Mouse (Mus musculus) cerebral cortex, adult 2 months (tissue): ENCODE data around the gene Rab11fip4.

Source experiments
- WGBS: fragments of 180-500 bp; shearing (Covaris S2); methylation state at CpG from one replicate; pipeline ENCODE4 v1.1.7; 2018; 5-methylcytosine and 5-hydroxymethylcytosine counted together

Gene Rab11fip4

GRCm38 (mm10) chr11:79654407-79654831 is 63.4 kb downstream of the Rab11fip4 start:
- 87% methylated on average over 4 of the region's 4 CpGs for WGBS

DNA sequence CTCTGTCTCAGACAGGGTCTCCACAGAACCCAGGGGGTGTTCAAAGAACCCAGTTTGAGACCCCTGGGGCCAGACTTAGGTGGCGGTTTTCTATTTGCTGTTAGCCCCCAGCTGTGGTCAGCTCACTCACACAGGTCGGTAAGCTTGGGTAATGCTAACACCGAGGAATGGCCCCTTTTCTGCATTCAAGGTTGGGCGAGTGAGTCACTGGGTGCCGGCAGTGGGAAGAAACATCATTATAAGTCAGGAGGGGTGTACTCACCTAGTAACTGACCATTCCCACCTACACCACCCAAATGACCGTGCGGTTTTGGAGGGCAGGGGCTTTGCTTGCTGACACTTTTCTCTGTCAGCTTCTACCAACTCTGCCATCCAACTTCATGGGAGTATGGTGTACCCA is 64.6 kb downstream of the Rab11fip4 start:
- 91% methylated on average over 7 of the region's 7 CpGs for whole genome bisulfite sequencing

DNA sequence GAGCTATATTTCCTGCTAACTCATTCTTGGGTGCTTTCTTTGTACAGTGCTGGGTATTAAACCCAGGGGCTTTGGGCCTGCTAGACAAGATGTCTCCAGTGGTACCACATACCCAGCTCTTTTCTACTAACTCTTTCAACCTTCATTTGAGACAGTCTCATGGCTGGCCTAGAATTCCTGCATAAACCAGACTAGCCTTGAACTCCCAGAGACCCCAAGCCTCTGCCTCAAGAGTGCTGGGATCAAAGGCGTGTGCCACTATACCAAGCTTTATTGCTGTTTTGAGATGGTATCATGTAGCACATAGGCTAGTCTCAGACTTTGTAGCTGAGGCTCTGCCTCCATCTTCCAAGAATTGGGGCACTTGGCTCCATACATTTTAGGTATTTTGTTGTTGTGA is 65.5 kb downstream of the Rab11fip4 start:
- WGBS, result 98% methylated on average over 1 of the region's 1 CpGs

GRCm38 (mm10) chr11:79657053-79657452 is 66.0 kb downstream of the Rab11fip4 start:
- WGBS, result 78% methylated on average over 5 of the region's 5 CpGs

DNA sequence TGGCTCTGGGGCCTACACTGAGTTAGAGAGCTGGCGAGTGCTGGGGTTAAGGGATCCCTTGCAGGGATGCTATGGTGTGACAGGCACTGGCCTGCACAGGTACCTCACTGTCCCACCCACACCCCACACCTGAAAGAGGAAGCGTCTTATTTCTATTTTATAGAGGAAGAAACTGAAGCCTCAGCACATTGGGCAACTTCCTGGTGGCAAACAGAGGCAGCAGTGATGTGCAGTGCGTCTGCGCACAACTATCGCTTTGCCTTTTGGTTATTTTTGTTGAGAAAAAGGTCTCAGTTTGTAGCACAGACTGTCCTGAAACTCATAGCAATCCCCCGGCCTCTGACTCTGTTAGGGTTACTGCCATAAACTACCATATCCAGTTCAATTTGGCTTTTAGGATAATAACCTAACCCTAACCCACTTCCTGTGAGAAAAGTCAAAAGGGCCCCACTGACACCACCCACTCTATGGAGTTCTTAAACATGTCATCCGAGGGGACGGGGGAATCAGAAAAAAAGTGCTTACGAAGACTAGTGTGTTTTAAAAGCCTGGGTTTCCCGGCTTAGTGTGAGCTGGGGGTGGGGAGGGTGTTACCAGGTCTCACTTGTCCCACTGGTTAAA is 67.3 kb downstream of the Rab11fip4 start:
- 83% methylated on average over 10 of the region's 10 CpGs for WGBS

- WGBS, result 2% methylated on average over 69 of the region's 69 CpGs
These were observed 69.6 kb downstream of the Rab11fip4 start for GRCm38 (mm10) chr11:79660361-79661205.

DNA sequence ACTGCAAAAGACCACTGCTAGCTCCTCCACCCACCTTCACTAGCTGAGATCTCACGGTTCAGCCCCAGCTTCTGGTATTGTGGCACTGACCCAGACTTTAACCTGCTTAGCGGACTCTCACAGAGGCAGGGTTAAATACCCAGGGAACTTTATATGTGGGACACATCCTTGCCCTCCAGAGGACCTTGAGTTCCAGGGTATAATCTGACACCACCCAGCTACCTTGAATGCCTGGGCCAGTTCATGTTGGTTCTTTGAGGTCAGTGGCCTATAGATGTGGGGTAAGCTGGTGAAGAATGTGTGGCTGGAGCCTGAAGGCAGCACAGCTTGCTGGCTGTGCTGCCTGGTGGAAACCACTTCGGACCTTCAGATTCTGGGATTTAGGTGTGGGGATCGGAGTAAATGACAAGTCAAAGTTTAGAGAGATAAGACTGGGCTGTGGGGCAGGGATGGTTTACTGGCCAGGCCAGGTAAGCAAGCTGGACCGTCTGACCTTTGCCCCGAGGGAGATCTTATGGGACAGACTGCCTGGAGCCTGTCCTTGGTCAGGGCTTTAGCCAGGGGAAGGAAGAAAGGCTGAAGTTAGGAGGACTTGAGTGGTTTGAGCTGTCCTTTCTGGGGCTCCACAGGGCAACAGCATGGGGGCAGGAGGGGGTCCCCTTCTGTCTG is 71.0 kb downstream of the Rab11fip4 start:
- whole genome bisulfite sequencing, result 70% methylated on average over 6 of the region's 6 CpGs

- WGBS, result 62% methylated on average over 9 of the region's 9 CpGs
These were observed 72.1 kb downstream of the Rab11fip4 start for GRCm38 (mm10) chr11:79663158-79663557.

- 70% methylated on average over 7 of the region's 7 CpGs for whole genome bisulfite sequencing
These were observed 72.6 kb downstream of the Rab11fip4 start for GRCm38 (mm10) chr11:79663570-79663969.

DNA sequence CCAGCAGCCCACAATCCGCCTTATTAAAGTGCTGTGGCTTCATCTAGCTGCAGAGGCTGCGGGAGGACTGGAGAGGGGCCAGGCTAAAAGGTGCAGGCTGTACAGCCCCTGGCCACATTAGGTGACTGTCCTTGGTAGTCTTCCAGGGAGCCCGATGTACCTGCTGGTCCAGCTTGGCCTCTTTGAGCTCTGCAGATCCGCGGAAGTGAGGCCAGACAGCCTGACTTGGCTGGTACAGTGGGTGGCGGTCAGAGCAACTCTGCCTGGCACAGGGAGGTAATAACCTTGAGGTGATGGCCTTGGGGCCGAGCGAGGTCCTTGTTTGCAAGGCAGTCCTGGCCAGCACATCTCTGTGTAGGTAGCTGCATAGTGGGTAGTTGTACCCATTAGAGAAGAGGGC is 75.5 kb downstream of the Rab11fip4 start:
- 75% methylated on average over 8 of the region's 8 CpGs for WGBS

DNA sequence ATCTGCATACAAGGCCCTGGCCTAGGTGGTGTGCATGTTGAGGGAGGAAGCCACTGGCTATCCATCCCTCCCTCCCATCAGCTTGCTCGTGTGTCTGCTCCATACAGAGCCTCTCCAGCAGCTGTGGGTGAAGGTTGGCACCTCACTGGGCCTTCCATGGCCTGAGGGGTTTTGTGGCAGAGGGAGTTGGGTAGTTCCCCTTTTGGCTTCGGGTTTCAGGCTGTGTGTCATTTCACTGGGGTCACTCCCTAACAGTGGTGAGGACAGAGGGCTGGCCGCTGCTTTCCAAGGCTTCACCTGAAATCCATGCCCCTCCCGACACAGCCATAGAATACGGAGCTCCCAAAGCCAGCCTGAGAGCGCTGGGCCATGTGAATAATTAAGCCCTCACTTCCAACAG is 78.2 kb downstream of the Rab11fip4 start:
- 58% methylated on average over 6 of the region's 6 CpGs for WGBS

DNA sequence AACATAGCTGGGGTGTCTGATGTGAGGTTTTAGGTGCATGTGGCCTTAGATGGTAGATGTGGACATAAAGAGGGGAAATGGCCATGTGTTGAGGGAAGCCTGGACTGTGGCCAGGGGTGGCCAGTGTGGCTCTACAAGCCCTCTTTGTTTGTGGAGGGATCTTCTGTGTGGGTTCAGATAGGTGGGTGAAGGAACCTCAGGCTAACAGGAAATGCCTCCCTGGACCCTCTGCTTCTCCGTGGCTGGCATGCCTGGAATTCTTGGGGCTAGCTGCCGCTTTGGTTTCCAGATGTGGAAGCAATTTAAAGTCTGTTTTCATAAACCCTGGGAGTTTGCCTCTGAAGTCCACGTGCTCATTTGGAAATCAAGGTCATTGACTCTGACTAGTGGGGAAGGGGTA is 78.9 kb downstream of the Rab11fip4 start:
- WGBS, result 41% methylated on average over 3 of the region's 3 CpGs

- 39% methylated on average over 7 of the region's 7 CpGs for WGBS
These were observed 79.5 kb downstream of the Rab11fip4 start for GRCm38 (mm10) chr11:79670411-79670945.

- 67% methylated on average over 6 of the region's 6 CpGs for WGBS
These were observed 80.8 kb downstream of the Rab11fip4 start for GRCm38 (mm10) chr11:79671668-79672281.

DNA sequence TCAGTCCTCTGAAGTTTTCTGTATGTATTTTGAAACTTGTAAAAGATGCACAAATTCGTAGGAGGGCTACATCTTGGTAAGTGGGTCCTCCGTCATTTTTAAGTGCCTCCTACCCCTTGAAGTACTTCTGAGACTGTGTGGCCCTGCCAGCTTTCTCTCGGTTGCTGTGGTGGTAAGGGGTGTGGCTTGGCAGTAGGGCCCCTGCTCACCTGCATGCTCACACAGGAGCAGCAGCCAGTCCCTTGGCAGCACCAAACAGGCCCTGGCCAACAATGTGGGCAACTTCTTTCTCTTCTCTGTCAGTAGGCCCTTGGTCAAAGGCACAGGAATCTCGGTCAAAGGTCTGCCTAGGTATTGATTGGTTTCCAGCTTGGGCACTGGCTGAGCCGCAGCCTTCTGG is 82.1 kb downstream of the Rab11fip4 start:
- WGBS, result 54% methylated on average over 5 of the region's 5 CpGs

- WGBS, result 59% methylated on average over 8 of the region's 8 CpGs
These were observed 82.7 kb downstream of the Rab11fip4 start for GRCm38 (mm10) chr11:79673717-79674116.

DNA sequence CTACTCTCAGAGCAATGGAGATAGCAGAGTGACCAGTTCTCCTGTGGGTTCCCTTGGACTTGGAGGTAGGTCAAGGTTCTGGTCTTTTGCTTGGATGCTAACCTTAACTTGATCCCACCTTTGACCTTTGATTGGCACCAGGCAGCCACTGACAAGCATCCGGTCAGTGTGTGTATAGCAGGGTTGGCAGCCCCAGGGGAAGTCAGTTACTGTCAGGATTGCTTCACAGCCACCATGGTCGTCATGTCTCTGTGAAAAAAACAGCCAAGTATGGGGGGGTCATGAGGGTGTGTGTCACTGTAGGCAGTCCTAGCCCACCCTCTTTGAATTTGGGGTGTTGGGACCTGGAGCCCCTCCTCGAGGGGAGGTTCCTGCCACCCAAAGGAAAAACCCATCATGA is 83.2 kb downstream of the Rab11fip4 start:
- 60% methylated on average over 3 of the region's 3 CpGs for WGBS

DNA sequence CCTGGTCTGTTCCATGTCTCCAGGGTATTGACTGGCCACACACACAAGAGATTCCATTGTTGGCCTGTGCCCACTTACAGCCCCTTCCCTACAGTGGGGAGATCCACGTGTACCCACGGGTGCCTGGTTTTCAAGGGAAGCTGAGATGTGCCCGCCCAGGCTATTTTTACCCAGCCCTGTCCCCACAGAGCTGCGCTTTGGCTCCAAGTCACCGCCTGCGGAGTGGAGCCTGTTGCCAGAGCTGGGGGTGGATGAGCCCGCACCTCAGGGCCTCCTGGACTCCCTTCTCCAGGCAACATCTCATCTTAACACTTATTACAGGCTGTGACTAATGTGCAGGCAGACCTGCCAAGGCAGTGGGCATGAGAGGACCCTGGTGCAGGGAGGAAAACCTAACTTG is 83.6 kb downstream of the Rab11fip4 start:
- 14% methylated on average over 7 of the region's 7 CpGs for WGBS

GRCm38 (mm10) chr11:79675285-79675684 is 84.3 kb downstream of the Rab11fip4 start:
- 63% methylated on average over 12 of the region's 12 CpGs for WGBS

GRCm38 (mm10) chr11:79675994-79676393 is 85.0 kb downstream of the Rab11fip4 start:
- 51% methylated on average over 6 of the region's 6 CpGs for WGBS

DNA sequence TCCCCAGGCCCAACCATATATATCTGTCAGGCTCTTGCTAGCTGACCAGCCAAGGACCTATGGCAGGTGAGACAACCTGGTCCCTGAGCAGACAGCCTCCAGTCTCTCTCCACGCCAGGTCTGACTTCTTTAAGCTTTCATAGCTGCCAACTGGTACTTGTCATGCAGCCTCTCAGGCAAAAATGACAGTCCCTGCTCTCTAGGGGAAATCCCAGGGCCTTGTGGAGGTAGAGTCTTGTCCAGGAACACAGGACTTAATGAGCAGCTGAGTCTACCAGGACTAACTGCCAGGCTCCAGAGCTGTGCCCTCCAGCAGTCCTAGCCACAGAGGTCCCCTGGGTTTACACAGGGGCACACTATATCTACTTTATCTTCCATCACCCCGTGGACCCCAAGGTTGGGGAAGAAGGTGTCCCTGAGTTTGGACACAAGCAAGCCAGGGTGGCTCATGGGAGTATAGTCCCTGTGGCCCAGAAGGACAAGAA is 85.5 kb downstream of the Rab11fip4 start:
- 77% methylated on average over 2 of the region's 2 CpGs for WGBS

DNA sequence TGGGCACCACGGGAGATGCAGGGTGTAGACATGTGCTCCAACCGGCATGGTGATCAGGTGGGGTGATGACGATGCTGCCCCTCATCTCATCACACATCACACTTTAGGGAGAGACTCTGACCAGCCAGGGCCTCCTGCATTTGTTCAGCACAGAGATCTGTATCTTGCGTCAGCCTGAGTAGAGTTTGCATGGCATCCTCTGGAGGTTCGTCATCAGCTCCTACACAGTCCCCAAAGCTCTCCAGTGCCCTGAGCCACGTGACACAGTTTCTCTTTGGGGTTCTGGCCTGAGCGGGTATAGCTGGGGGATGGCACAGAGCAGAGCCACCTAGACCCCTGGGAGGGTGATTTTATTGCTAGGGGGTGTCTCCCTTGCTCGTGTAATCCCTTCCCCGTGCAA is 86.4 kb downstream of the Rab11fip4 start:
- 47% methylated on average over 9 of the region's 9 CpGs for WGBS
